In genomic region chr16:34157386-34158135, GRCm38 (mm10) we compare ENCODE assay signal across 12 mouse cellular contexts.
A peak's percentile ranks its signal among the peaks of the same experiment; 100 is the strongest.
DNase-seq lines count a peak whose midpoint lies in the region.
"Had no signal": no experiment of that assay in that cellular context is flagged by ENCODE, and none has a peak within 500 bp of the region (broad histone marks: within the 10 kb centered on the region; RNA-seq: fewer than 3 reads in every experiment).

No protein-coding gene starts in this region.

- DNase-seq in adrenal gland, adult (ENCODE audit: inconsistent age in 2 of 2, low spot score in 1 of 2): peak; percentile 61 to 76
- no peak for DNase-seq in adrenal gland, postnatal 4 days (ENCODE audit: low spot score in 2 of 2)
- peak; percentile 35 for DNase-seq in left cerebral cortex, postnatal 4 days
- DNase-seq in left cerebral cortex, adult 11 months (ENCODE audit: low spot score): no peak
- DNase-seq in adrenal gland, adult 2 months: peak; percentile 48
- peak; percentile 53 to 77 for DNase-seq in kidney, postnatal 25 days
- DNase-seq in gastrocnemius, postnatal 25 days: no peak
- no peak for DNase-seq in left cerebral cortex, adult 9 months (ENCODE audit: low spot score in 2 of 2)
- DNase-seq: cerebellum, adult 9-11 months; heart, adult 2 months; heart, postnatal 14 days; thymus, adult 18-20 months had no signal

- intact Hi-C loops in left cerebral cortex, postnatal 4 days (cut with DNase I): no loop called here

Comparison
In these comparisons a context has a peak if more than half of its experiments do, and no peak if none do; other contexts are left out.
1. DNase-seq: peak in adrenal gland, adult (2 of 2), left cerebral cortex, postnatal 4 days (single experiment), adrenal gland, adult 2 months (single experiment) and kidney, postnatal 25 days (2 of 2); none in adrenal gland, postnatal 4 days (0 of 2), left cerebral cortex, adult 11 months (single experiment), gastrocnemius, postnatal 25 days (single experiment) and left cerebral cortex, adult 9 months (0 of 2).